Mouse (Mus musculus): ENCODE results near the gene Vwa1. TPM values are rescaled to one million over a fixed set of nuclear protein-coding genes. Genes with fewer than 3 reads are reported as not detected.

Gene Vwa1
- polyA plus RNA-seq (2012; rRNA removed) = 17.4 and 17.5 TPM in 2 replicates

DNA sequence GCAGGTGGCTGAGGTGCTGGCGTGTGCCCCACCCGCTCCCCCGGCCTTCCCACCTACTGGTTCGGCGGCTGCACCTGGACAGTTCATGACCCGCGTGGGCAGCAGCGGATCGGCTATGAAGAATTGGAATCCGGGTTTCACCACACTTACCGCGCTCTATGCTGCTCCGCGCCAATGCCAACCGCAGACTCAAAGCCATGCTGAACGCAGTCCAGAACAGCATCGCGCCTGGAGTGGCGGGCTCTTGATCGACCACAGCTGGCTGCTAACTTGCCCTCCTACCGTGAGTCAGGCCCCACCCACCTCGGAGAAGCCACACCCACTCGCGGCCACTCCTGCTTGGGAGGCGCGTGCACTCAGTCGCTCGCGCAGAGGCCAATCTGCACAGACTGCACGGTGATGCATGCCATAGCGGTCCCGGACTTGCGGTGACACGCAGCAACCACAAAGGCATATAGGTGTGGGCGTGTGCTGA lies at the start of gene Vwa1:
Vwa1 (minus strand) TSS at position 419 of the 475 bp plus-strand sequence.

DNA sequence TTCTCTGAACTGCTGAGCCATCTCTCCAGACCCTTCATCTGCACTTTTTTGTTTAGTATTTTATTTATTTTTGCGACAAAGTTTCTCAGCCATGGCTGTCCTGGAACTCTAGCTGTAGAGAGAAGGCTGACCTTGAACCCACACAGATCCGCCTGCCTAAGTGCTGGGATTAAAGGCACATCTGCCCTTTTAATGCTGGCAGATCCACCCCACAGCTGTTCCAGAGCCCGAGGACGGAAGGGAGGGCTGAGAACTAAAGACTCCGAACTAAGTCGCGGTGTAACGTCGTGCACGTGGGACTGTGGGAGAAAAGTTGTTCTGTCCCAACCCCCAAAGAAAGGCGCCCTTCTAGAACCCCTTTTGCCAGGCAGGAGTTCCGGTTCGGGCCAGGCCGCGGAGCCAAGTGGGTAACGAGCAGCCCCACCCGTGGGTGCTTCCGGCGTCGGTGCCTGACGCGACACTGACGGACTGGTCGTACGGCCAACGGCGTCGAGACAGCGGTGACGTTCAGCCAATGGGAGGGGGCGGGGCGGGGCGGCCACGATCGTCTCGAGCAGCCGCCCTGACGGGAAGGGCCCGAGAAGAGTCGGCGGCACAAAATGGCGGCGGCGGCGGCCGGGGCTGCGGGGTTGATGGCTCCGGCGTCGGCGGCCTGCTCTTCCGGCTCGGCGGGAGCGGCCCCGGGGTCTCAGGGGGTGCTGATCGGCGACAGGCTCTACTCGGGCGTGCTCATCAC lies 37.6 kb upstream of the Vwa1 start, which contains the start of gene Ccnl2:
Ccnl2 (plus strand) TSS at position 561 of the 736 bp plus-strand sequence.

DNA sequence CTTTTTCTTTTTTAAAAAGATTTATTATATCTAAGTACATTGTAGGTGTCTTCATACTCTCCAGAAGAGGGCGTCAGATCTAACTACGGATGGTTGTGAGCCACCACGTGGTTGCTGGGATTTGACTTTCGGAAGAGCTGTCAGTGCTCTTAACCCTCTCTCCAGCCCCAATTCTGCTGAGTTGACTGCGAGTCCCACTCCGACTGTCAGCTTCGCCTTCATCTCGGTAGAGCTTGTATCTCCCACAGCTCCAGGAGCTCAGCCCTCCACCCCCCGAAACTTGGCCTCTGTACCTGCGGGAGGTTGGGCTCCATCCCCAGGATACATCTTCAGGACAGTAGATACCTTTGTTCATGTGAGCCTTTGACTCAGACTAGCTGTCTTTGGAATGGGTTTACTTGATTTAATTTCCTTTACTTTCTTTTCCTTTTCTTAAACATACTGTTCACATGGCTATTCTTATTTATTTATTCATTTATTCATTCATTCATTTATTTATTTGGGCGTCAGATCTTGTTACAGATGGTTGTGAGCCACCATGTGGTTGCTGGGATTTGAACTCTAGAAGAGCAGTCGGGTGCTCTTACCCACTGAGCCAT lies 28.3 kb upstream of the Vwa1 start, which contains the start of gene Mrpl20:
Mrpl20 (plus strand) TSS at position 138 of the 599 bp plus-strand sequence.

DNA sequence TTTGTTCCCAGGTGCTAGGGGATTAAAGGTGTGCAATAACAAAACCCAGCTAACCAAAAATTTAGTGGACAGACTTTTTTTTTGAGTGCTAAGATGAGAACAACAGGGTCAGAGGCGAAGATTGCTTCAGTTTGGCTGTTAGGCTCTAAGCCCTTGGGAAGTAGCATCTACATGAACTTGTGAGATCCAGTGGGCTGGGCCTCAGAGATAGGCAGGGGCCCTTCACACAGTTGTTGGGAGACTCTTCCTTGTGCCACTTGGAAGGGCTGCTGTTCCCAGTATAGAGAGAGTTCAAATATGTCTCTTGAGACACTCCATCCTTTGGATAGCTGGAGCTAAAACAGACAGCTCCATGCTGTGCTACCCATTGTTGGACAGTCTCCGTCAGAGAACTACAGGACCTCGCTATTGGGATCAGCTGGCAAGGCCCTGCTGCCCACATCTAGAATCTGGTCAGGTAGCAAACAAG lies 15.6 kb upstream of the Vwa1 start, which contains the start of gene Ankrd65:
Ankrd65 (plus strand) TSS at position 419 of the 469 bp plus-strand sequence.

DNA sequence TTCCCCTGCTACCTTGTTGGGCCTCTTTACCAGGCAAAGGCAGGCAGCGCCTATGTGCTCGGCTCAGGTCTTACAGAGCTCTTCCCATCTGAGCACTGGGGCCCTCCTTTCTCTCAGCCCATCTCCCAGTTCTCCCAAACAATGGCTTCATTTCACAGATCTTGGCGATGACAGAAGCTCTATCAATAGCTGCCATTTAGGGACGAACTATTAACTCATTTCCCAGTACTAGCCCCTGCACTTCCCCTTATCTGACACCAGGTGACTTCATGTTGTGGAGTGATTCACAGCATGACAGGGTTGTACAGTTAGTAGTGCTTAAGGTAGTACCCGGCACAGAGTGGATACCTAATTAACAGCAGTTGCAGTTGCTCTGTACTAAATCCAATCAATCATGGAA lies 11.3 kb upstream of the Vwa1 start, which contains the start of gene Tmem88b:
Tmem88b (minus strand) TSS at position 56 of the 400 bp plus-strand sequence.

DNA sequence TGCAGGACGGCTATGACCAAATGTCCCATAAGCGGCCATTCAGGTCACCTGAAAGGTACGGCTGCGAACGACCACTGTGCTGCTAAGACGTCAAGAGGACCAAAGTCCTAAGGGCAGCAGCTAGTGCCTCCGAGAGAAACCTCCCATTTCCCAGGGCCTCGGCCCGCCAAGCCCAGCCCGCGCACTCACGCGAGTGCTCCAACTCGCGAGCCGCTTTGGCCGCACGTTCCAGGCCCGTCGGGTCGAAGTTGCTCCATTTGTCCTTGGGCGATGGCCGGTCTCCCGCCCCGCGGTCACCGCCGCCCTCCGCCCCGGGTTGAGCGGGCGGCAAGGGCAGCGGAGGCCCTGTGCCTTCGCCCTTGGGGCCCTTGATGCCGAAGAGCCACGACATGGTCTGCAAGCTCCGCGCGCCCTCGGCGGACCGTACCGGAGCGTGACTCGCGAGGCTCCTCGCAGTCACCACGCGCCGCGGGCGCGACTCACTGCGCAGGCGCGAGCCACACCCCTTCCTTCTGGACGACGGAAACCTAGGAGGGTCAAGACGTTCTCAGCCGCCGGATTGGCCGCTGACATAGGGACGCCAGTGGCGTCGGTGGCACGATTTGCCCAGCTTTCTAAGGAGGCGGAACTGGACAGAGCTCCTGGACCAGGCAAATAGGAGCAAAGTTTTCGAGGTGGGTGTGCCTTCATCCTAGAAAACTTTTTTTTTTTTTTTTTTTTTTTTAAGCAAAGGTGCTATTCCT lies 13.7 kb downstream of the Vwa1 start, which contains the start of gene Atad3a:
Atad3a (minus strand) TSS at position 481 of the 743 bp plus-strand sequence.

DNA sequence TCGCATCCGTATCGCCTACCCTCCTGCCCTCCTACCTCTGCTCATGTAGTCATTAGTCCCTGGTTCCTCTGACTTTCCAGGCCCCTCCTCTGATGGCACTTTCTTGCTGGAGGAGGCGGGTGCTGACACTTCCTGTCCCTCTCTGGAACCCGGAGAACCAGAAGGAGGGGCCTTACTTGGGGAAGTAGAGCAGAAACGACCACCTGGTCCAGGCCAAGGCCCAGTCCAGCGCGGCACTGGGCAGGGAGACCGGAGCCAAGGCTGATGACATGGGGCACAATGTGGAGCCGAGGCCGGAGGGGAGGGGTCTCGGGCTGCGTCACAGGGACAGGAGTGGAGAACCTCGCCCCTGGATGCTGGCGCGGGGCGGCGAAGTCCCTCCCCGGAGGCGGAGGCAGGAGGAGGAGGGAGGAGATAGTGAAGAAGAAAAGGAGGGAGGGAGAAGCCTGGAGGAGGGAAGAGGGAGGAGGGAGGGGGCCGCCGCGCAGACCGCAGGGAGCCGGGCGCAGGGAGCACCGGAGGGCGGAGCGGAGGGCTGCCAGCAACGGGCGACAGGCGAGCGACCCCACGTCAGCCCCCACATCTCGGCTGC lies 40.1 kb downstream of the Vwa1 start, which contains the start of gene Tmem240:
Tmem240 (plus strand) TSS at position 451 of the 592 bp plus-strand sequence.

Other genes with a start within 250 kb of the Vwa1 start
- gene Nadk, start 212.3 kb downstream of the Vwa1 start, polyA plus RNA-seq (2012; rRNA removed) = 145 and 155 TPM in 2 replicates
- 4.9 and 7.6 TPM in 2 replicates for gene Slc35e2, start 173.3 kb downstream of the Vwa1 start, polyA plus RNA-seq (2012; rRNA removed)
- gene Cdk11b, start 149.8 kb downstream of the Vwa1 start, polyA plus RNA-seq (2012; rRNA removed) = 17.2 and 18.7 TPM in 2 replicates
- not detected in 2 replicates for gene Gm10563, start 129.3 kb downstream of the Vwa1 start, polyA plus RNA-seq (2012; rRNA removed)
- gene Mmp23, start 121.3 kb downstream of the Vwa1 start, polyA plus RNA-seq (2012; rRNA removed) = 43.5 and 50.1 TPM in 2 replicates
- gene Mib2, start 105.5 kb downstream of the Vwa1 start, polyA plus RNA-seq (2012; rRNA removed) = 76.0 and 94.4 TPM in 2 replicates
- gene Fndc10, start 80.4 kb downstream of the Vwa1 start, polyA plus RNA-seq (2012; rRNA removed) = 12.5 and 15.8 TPM in 2 replicates
- 161 and 190 TPM in 2 replicates for gene Ssu72, start 69.9 kb downstream of the Vwa1 start, polyA plus RNA-seq (2012; rRNA removed)
- gene Tmem240, start 39.9 kb downstream of the Vwa1 start, polyA plus RNA-seq (2012; rRNA removed) = 1.1 and 1.6 TPM in 2 replicates
- 91.7 and 122 TPM in 2 replicates for gene Atad3a, start 13.6 kb downstream of the Vwa1 start, polyA plus RNA-seq (2012; rRNA removed)
- gene Tmem88b, start 11.2 kb upstream of the Vwa1 start, polyA plus RNA-seq (2012; rRNA removed) = 0.35 and 0.52 TPM in 2 replicates
- gene Ankrd65, start 15.7 kb upstream of the Vwa1 start, polyA plus RNA-seq (2012; rRNA removed) = not detected in 2 replicates
- 46.5 and 51.8 TPM in 2 replicates for gene Mrpl20, start 28.2 kb upstream of the Vwa1 start, polyA plus RNA-seq (2012; rRNA removed)
- gene Ccnl2, start 37.8 kb upstream of the Vwa1 start, polyA plus RNA-seq (2012; rRNA removed) = 67.5 and 73.1 TPM in 2 replicates
- 156 and 218 TPM in 2 replicates for gene Aurkaip1, start 56.6 kb upstream of the Vwa1 start, polyA plus RNA-seq (2012; rRNA removed)
- gene Mxra8, start 65.0 kb upstream of the Vwa1 start, polyA plus RNA-seq (2012; rRNA removed) = 198 and 240 TPM in 2 replicates
- 158 and 173 TPM in 2 replicates for gene Dvl1, start 72.7 kb upstream of the Vwa1 start, polyA plus RNA-seq (2012; rRNA removed)
- 2.1 and 2.5 TPM in 2 replicates for gene Tas1r3, start 88.7 kb upstream of the Vwa1 start, polyA plus RNA-seq (2012; rRNA removed)
- gene Cptp, start 94.7 kb upstream of the Vwa1 start, polyA plus RNA-seq (2012; rRNA removed) = 42.9 and 61.8 TPM in 2 replicates
- gene Ints11, start 94.8 kb upstream of the Vwa1 start, polyA plus RNA-seq (2012; rRNA removed) = 31.6 and 35.5 TPM in 2 replicates
- gene Pusl1, start 117.1 kb upstream of the Vwa1 start, polyA plus RNA-seq (2012; rRNA removed) = 67.3 and 77.5 TPM in 2 replicates
- 33.5 and 33.9 TPM in 2 replicates for gene Acap3, start 117.1 kb upstream of the Vwa1 start, polyA plus RNA-seq (2012; rRNA removed)
- gene Ube2j2, start 169.1 kb upstream of the Vwa1 start, polyA plus RNA-seq (2012; rRNA removed) = 117 and 241 TPM in 2 replicates
- 17.3 and 30.6 TPM in 2 replicates for gene C1qtnf12, start 187.6 kb upstream of the Vwa1 start, polyA plus RNA-seq (2012; rRNA removed)
- 9.6 and 10.5 TPM in 2 replicates for gene B3galt6, start 218.0 kb upstream of the Vwa1 start, polyA plus RNA-seq (2012; rRNA removed)
- 61.7 and 70.0 TPM in 2 replicates for gene Sdf4, start 218.2 kb upstream of the Vwa1 start, polyA plus RNA-seq (2012; rRNA removed)
- gene Tnfrsf4, start 239.1 kb upstream of the Vwa1 start, polyA plus RNA-seq (2012; rRNA removed) = 5.3 and 6.2 TPM in 2 replicates

All from colon, adult 2 months (tissue).